Mouse (Mus musculus) midbrain, embryonic 14.5 days (tissue): ENCODE measurements around the gene Gnl1. TPM values are rescaled to one million over a fixed set of nuclear protein-coding genes. Genes with fewer than 3 reads are reported as not detected.

Experiments used
- ATAC-seq: fragments of 200-750 bp; cut with Nextera tagmentation; 2 replicates; pipeline ENCODE4 v1.8.0; 2017; ENCODE audit warnings: moderate number of reproducible peaks, moderate library complexity; ENCODE audit not compliant: low FRiP score, low TSS enrichment
- DNase-seq: peaks from one replicate; pipeline ENCODE4 v3.0.0-alpha.2; 2015
- H3K27ac ChIP-seq: fragments of 300-500 bp; sonication (generic); replicated peaks from 2 replicates; pipeline ENCODE4 v1.5.1; 2014; ENCODE audit warnings: mild to moderate bottlenecking, low read depth, low read length, moderate library complexity
- H3K27me3 ChIP-seq: fragments of 300-500 bp; sonication (generic); 2 replicates; pipeline ENCODE4 v1.6.1; 2014; ENCODE audit warnings: low read length, control low read depth, mixed read lengths; ENCODE audit not compliant: control insufficient read depth, insufficient read depth
- H3K36me3 ChIP-seq: fragments of 300-500 bp; sonication (generic); 2 replicates; pipeline ENCODE4 v1.6.1; 2014; ENCODE audit warnings: low read length, control low read depth; ENCODE audit not compliant: control insufficient read depth, insufficient read depth
- H3K4me1 ChIP-seq: fragments of 300-500 bp; sonication (generic); 2 replicates; pipeline ENCODE4 v1.6.1; 2014; ENCODE audit warnings: mild to moderate bottlenecking, antibody characterized with exemption, low read length, control low read depth; ENCODE audit not compliant: control insufficient read depth, insufficient read depth
- H3K4me2 ChIP-seq: fragments of 300-500 bp; sonication (generic); 2 replicates; pipeline ENCODE4 v1.6.1; 2014; ENCODE audit warnings: mild to moderate bottlenecking, low read length, moderate library complexity
- H3K4me3 ChIP-seq: fragments of 300-500 bp; sonication (generic); replicated peaks from 2 replicates; pipeline ENCODE4 v1.5.1; 2014; ENCODE audit warnings: low read depth, low read length
- H3K9ac ChIP-seq: fragments of 300-500 bp; sonication (generic); replicated peaks from 2 replicates; pipeline ENCODE4 v1.6.1; 2014; ENCODE audit warnings: mild to moderate bottlenecking, low read length, moderate library complexity
- H3K9me3 ChIP-seq: fragments of 300-500 bp; sonication (generic); 2 replicates; pipeline ENCODE4 v1.6.1; 2016; ENCODE audit warnings: low read length, control low read depth, mixed read lengths; ENCODE audit not compliant: control insufficient read depth
- WGBS: fragments of 180-500 bp; shearing (Covaris S2); extraction: QIAGEN DNeasy Blood & Tissue Kit; methylation state at CpG from one replicate; pipeline ENCODE4 v1.1.7; 2014; 5-methylcytosine and 5-hydroxymethylcytosine counted together
- polyA plus RNA-seq: library from polyadenylated mRNA; unstranded; fragments of >200 nt; fragmentation: Nextera tagmentation; extraction: Ambion mirVana; gene quantifications from 2 replicates; pipeline ENCODE4 v1.2.1, GENCODE M21; 2014

The Gnl1 gene
- polyA plus RNA-seq, 1 experiment from 2014 or later = 42.4 TPM

- Histone ChIP-seq H3K9ac (peak overlapping the region; percentile 62), H3K9me3 (no peaks in the 10 kb centered on the region), H3K4me1 (peaks cover 18% of the 10 kb centered on the region), H3K4me2 (peak overlapping the region; percentile 69), H3K4me3 (peak overlapping the region; percentile 89), H3K27ac (peak overlapping the region; percentile 93), H3K36me3 (peaks cover 40% of the 10 kb centered on the region), H3K27me3 (no peaks in the 10 kb centered on the region)
- ATAC-seq = peak; percentile 37
- DNase-seq = peak; percentile 65
- under 1% methylated on average over 27 of the region's 29 CpGs for WGBS
Observed at GRCm38 (mm10) chr17:35980363-35980754, 708 bp downstream of the Gnl1 start.

GRCm38 (mm10) chr17:35981776-35982175 lies 2.1 kb downstream of the Gnl1 start:
- Histone ChIP-seq H3K4me3 (no peak overlapping the region), H3K9me3 (no peaks in the 10 kb centered on the region), H3K4me1 (peaks cover 18% of the 10 kb centered on the region), H3K36me3 (peaks cover 45% of the 10 kb centered on the region), H3K9ac (0 out of 2 replicates have a peak overlapping the region, but pooled peaks have one; percentile 62), H3K27me3 (no peaks in the 10 kb centered on the region), H3K4me2 (peak overlapping the region; percentile 69), H3K27ac (no peak overlapping the region)
- DNase-seq (no peak), ATAC-seq (no peak)
- WGBS = 87% methylated on average over 9 of the region's 9 CpGs

GRCm38 (mm10) chr17:35991781-35992180 lies 12.1 kb downstream of the Gnl1 start:
- DNase-seq (no peak), ATAC-seq (no peak)
- Histone ChIP-seq H3K27ac (no peak overlapping the region), H3K27me3 (no peaks in the 10 kb centered on the region), H3K4me3 (no peak overlapping the region), H3K9ac (no peak overlapping the region), H3K36me3 (peaks cover 33% of the 10 kb centered on the region), H3K9me3 (no peaks in the 10 kb centered on the region), H3K4me1 (peaks cover 4% of the 10 kb centered on the region; the same call in 1 of the 2 replicates), H3K4me2 (no peak overlapping the region)
- 59% methylated on average over 10 of the region's 10 CpGs for WGBS

- Histone ChIP-seq H3K4me2 (peak overlapping the region; percentile 72), H3K4me1 (peaks cover 4% of the 10 kb centered on the region; the same call in 1 of the 2 replicates), H3K27me3 (no peaks in the 10 kb centered on the region), H3K9ac (no peak overlapping the region), H3K36me3 (peaks cover 14% of the 10 kb centered on the region), H3K4me3 (peak overlapping the region; percentile 55), H3K27ac (0 out of 2 replicates have a peak overlapping the region, but pooled peaks have one; percentile 74), H3K9me3 (no peaks in the 10 kb centered on the region)
- ATAC-seq (peak; percentile 72), DNase-seq (peak; percentile 94)
- WGBS = 8% methylated on average over 17 of the region's 17 CpGs
Observed at GRCm38 (mm10) chr17:35993675-35994074, 14.0 kb downstream of the Gnl1 start.

GRCm38 (mm10) chr17:35994175-35994878 lies 14.7 kb downstream of the Gnl1 start:
- ATAC-seq = peak; percentile 74
- WGBS = 3% methylated on average over 31 of the region's 31 CpGs

GRCm38 (mm10) chr17:35994879-35995240 lies 15.2 kb downstream of the Gnl1 start:
- H3K9me3 ChIP-seq = no peaks in the 10 kb centered on the region
- peak overlapping the region; percentile 74; the same call in 1 of the 2 replicates for H3K27ac ChIP-seq
- 3% methylated on average over 14 of the region's 14 CpGs for WGBS
- H3K9ac ChIP-seq = peak overlapping the region; percentile 64
- H3K36me3 ChIP-seq = peaks cover 2% of the 10 kb centered on the region; the same call in 1 of the 2 replicates
- peak; percentile 26 for DNase-seq
- no peak for ATAC-seq
- H3K4me3 ChIP-seq = peak overlapping the region; percentile 55
- H3K27me3 ChIP-seq = no peaks in the 10 kb centered on the region
- H3K4me1 ChIP-seq = peaks cover 4% of the 10 kb centered on the region; the same call in 1 of the 2 replicates
- H3K4me2 ChIP-seq = peak overlapping the region; percentile 72

More at GRCm38 (mm10) chr17:35994175-35994878, 14.7 kb downstream of the Gnl1 start:
- H3K4me1 ChIP-seq = peaks cover 4% of the 10 kb centered on the region; the same call in 1 of the 2 replicates
- peak; percentile 92 for DNase-seq
- peaks cover 7% of the 10 kb centered on the region; the same call in 1 of the 2 replicates for H3K36me3 ChIP-seq
- peak overlapping the region; percentile 64 for H3K9ac ChIP-seq
- H3K27me3 ChIP-seq = no peaks in the 10 kb centered on the region
- no peaks in the 10 kb centered on the region for H3K9me3 ChIP-seq
- peak overlapping the region; percentile 74 for H3K27ac ChIP-seq
- peak overlapping the region; percentile 72 for H3K4me2 ChIP-seq
- peak overlapping the region; percentile 55 for H3K4me3 ChIP-seq

GRCm38 (mm10) chr17:35996949-35997348 lies 17.3 kb downstream of the Gnl1 start:
- Histone ChIP-seq H3K4me2 (peak overlapping the region; percentile 1; the same call in 1 of the 2 replicates), H3K4me3 (no peak overlapping the region), H3K27ac (no peak overlapping the region), H3K9ac (no peak overlapping the region), H3K4me1 (peaks cover 4% of the 10 kb centered on the region; the same call in 1 of the 2 replicates), H3K36me3 (no peaks in the 10 kb centered on the region), H3K9me3 (no peaks in the 10 kb centered on the region), H3K27me3 (no peaks in the 10 kb centered on the region)
- ATAC-seq = peak; percentile 66
- 1% methylated on average over 11 of the region's 11 CpGs for WGBS
- peak; percentile 96 for DNase-seq

GRCm38 (mm10) chr17:35997713-35998510 lies 18.3 kb downstream of the Gnl1 start:
- H3K27me3 ChIP-seq = no peaks in the 10 kb centered on the region
- H3K4me3 ChIP-seq = no peak overlapping the region
- DNase-seq = no peak
- no peaks in the 10 kb centered on the region for H3K36me3 ChIP-seq
- H3K9me3 ChIP-seq = no peaks in the 10 kb centered on the region
- no peak overlapping the region for H3K27ac ChIP-seq
- H3K4me2 ChIP-seq = no peak overlapping the region; the same call in 1 of the 2 replicates
- ATAC-seq = no peak
- no peak overlapping the region; the same call in 1 of the 2 replicates for H3K9ac ChIP-seq
- peaks cover 4% of the 10 kb centered on the region; the same call in 1 of the 2 replicates for H3K4me1 ChIP-seq
- WGBS = 42% methylated on average over 12 of the region's 12 CpGs
